Mouse (Mus musculus) brain, embryonic 14.5 days (tissue): ENCODE measurements around the gene Atp6v0a2.

Experiments
- CTCF ChIP-seq: fragments of 200-500 bp; IDR thresholded peaks from 2 replicates; pipeline ENCODE4 v1.5.1; 2012; ENCODE audit warnings: inconsistent platforms, mild to moderate bottlenecking, moderate library complexity, borderline replicate concordance; ENCODE audit not compliant: insufficient read depth, insufficient read length; ENCODE audit errors: extremely low read depth
- POLR2A ChIP-seq: fragments of 200-500 bp; IDR thresholded peaks from 2 replicates; pipeline ENCODE4 v1.6.1; 2012; ENCODE audit warnings: mild to moderate bottlenecking, inconsistent platforms, borderline replicate concordance; ENCODE audit not compliant: poor library complexity, insufficient read depth, insufficient read length, severe bottlenecking; ENCODE audit errors: extremely low read depth

- TF ChIP-seq CTCF, result no peak
- TF ChIP-seq POLR2A, result no peak
These were observed 24.1 kb upstream of the Atp6v0a2 start for GRCm38 (mm10) chr5:124604296-124604695.
